Mouse (Mus musculus) heart, adult 2 months (tissue): ENCODE results near the gene Gm21988.

ENCODE experiments used
- CTCF ChIP-seq: fragments of 200-600 bp; IDR thresholded peaks from 2 replicates; pipeline ENCODE4 v1.8.1; 2022; ENCODE audit warnings: antibody characterized with exemption, mild to moderate bottlenecking, moderate library complexity
- POLR2A ChIP-seq: fragments of 200-500 bp; IDR thresholded peaks from 2 replicates; pipeline ENCODE4 v1.6.1; 2011; ENCODE audit warnings: mild to moderate bottlenecking, low read depth, low read length, control low read depth; ENCODE audit not compliant: insufficient read depth

DNA sequence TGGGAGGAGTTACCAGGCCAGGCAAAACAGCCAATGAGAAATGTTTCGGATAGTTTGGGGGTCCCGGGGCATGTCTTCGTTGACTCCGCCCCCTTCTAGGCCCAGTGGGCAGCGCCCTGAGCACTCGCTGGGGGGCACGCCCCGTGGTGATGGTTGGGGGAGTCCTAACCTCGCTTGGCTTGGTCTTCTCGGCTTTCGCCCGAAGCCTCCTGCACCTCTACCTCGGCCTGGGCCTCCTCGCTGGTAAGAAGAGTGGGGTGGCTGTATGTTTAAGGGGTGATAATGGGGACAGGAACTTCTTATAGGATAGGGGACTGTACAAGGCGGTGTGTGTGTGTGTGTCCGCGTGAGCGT, 24.8 kb downstream of the Gm21988 start:
- TF ChIP-seq POLR2A (no peak), CTCF (no peak)
